Mouse (Mus musculus) stomach, embryonic 16.5 days (tissue): ENCODE measurements at regions not wholly inside any gene's neighbourhood (a gene's known extent, or its start where the extent isn't known, plus 50 kb on each side); places are given as distances from the start of the nearest gene placed in this dataset.

Source experiments
- ATAC-seq: fragments of 200-750 bp; cut with Nextera tagmentation; 2 replicates; pipeline ENCODE4 v1.8.0; 2017; ENCODE audit warnings: moderate number of reproducible peaks, moderate TSS enrichment; ENCODE audit not compliant: insufficient read depth, low FRiP score
- H3K27ac ChIP-seq: fragments of 300-500 bp; sonication (generic); 2 replicates; pipeline ENCODE4 v1.5.1; 2014; ENCODE audit warnings: low read length
- H3K27me3 ChIP-seq: fragments of 300-500 bp; sonication (generic); 2 replicates; pipeline ENCODE4 v1.6.1; 2014; ENCODE audit warnings: low read length, control low read depth, mixed read lengths; ENCODE audit not compliant: control insufficient read depth, insufficient read depth
- H3K36me3 ChIP-seq: fragments of 300-500 bp; sonication (generic); 2 replicates; pipeline ENCODE4 v1.6.1; 2014; ENCODE audit warnings: low read length; ENCODE audit not compliant: control insufficient read depth, insufficient read depth
- H3K4me1 ChIP-seq: fragments of 300-500 bp; sonication (generic); 2 replicates; pipeline ENCODE4 v1.6.1; 2014; ENCODE audit warnings: low read length, control low read depth, mixed read lengths; ENCODE audit not compliant: control insufficient read depth, insufficient read depth
- H3K4me2 ChIP-seq: fragments of 300-500 bp; sonication (generic); 2 replicates; pipeline ENCODE4 v1.6.1; 2014; ENCODE audit warnings: low read depth, low read length, mixed read lengths
- H3K4me3 ChIP-seq: fragments of 300-500 bp; sonication (generic); replicated peaks from 2 replicates; pipeline ENCODE4 v1.5.1; 2014; ENCODE audit warnings: mild to moderate bottlenecking, low read length
- H3K9ac ChIP-seq: fragments of 300-500 bp; sonication (generic); 2 replicates; pipeline ENCODE4 v1.6.1; 2014; ENCODE audit warnings: low read length
- H3K9me3 ChIP-seq: fragments of 300-500 bp; sonication (generic); replicated peaks from 2 replicates; pipeline ENCODE4 v1.6.1; 2016; ENCODE audit warnings: low read length, control low read depth; ENCODE audit not compliant: control insufficient read depth
- WGBS: fragments of 180-500 bp; shearing (Covaris S2); extraction: QIAGEN DNeasy Blood & Tissue Kit; methylation state at CpG from one replicate; pipeline ENCODE4 v1.1.7; 2014; 5-methylcytosine and 5-hydroxymethylcytosine counted together

DNA sequence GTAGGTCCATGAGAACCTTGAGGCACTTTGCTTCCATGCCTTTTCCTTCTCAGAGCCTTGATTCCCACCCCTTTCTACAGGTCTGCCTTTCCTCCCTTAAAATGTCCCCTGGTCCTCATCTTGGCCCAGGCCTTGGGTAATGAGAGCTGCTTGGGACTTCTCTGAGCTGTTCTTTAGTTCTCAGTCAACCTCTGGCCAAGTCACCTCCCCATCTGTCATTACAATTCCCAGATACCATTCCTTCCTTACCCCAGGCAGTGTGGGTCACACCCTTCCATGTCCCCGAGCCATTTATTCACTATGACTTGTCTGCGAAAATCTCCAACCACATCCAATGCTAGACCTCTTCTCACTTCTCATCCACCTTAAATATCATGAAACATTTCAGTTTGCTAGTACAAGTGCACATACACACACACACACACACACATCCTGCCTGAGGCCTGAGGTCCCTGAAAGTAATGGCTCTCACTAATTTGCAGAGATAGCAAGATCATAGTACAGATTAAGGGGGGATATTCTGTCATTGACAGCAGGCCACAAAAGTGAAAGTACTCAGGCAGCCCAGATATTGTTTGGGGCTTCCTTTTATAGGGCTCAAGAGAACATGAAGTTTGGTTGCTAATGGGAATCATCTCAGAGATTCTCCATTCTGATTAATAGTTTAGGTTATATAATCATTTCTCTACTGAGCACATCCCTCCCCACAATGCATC, 317.3 kb upstream of the Jarid2 start:
- Histone ChIP-seq H3K4me1 (peaks cover 18% of the 10 kb centered on the region), H3K36me3 (no peaks in the 10 kb centered on the region), H3K4me3 (no peak overlapping the region), H3K9me3 (no peaks in the 10 kb centered on the region), H3K27ac (no peak overlapping the region), H3K9ac (no peak overlapping the region), H3K4me2 (no peak overlapping the region), H3K27me3 (no peaks in the 10 kb centered on the region)
- ATAC-seq = no peak
- 91% methylated on average over 2 of the region's 2 CpGs for WGBS

DNA sequence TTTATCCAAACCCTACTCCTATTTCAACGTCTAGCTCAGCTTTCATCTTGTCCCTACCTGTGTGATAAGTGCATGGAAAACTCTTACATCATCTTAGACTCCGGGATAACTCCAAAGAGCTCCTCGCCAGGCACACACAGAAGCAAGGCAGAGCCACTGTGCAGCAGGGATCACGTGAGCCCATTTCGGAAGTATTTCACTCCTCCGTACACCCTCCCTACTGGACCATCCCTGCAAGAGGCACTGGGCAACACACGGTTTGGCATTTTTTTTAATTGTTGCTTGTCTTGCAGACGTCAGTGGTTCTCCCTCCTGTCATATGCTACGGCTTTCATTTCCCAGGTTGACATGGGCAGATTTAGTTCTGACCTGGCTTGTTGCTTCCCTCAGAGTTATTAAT, 316.0 kb upstream of the Jarid2 start:
- Histone ChIP-seq H3K9me3 (no peaks in the 10 kb centered on the region), H3K27ac (no peak overlapping the region), H3K36me3 (no peaks in the 10 kb centered on the region), H3K4me2 (no peak overlapping the region), H3K27me3 (no peaks in the 10 kb centered on the region), H3K4me3 (no peak overlapping the region), H3K4me1 (peaks cover 21% of the 10 kb centered on the region), H3K9ac (no peak overlapping the region)
- 47% methylated on average over 9 of the region's 9 CpGs for WGBS
- ATAC-seq = no peak

DNA sequence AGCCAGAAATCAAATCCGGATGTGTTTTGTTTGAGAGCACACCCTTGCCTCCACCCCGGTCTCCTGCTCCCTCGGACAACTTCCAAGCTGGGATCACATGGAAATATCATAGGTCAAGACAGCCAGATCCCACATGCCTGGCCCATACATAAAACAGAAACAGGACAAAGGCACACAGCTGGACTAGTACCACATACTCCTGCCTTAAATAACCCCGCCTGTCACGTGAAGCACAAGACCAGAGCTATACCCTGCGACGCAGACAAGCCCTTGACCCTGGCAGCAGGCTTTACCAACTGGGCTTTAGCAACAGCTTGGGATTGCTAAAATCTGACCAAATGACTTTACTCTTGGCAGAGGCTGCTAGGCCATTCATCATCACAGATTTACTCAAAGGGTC, 313.3 kb upstream of the Jarid2 start:
- peak; percentile 31; the same call in 1 of the 2 replicates for ATAC-seq
- Histone ChIP-seq H3K4me3 (no peak overlapping the region), H3K36me3 (no peaks in the 10 kb centered on the region), H3K9ac (no peak overlapping the region), H3K4me1 (peaks cover 19% of the 10 kb centered on the region), H3K4me2 (no peak overlapping the region), H3K27ac (peak overlapping the region; percentile 26; the same call in 1 of the 2 replicates), H3K27me3 (no peaks in the 10 kb centered on the region), H3K9me3 (peaks cover 4% of the 10 kb centered on the region; the same call in 1 of the 2 replicates)
- WGBS = 44% methylated on average over 7 of the region's 7 CpGs

DNA sequence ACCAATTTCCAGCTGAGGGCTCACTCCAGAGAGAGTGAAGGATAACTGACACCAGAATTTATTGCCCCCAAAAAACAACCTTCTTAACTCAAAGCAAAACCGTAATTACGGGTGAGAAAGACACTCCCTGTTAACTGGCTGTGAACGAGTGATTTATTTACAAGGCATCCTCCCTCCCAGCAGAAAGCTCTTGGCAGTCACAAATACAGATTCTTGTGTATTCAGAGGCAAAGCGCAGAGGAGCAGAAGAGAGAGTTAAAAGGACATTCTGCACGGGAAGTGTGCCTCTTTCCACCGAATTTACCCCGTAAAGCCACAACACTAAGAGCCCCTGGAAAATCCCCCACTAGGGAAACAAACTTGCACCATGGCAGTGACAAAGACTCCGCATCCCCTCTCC, 312.3 kb upstream of the Jarid2 start:
- no peak for ATAC-seq
- Histone ChIP-seq H3K9me3 (peaks cover 4% of the 10 kb centered on the region; the same call in 1 of the 2 replicates), H3K27ac (no peak overlapping the region), H3K4me2 (peak overlapping the region; percentile 11; the same call in 1 of the 2 replicates), H3K27me3 (no peaks in the 10 kb centered on the region), H3K4me3 (no peak overlapping the region), H3K36me3 (no peaks in the 10 kb centered on the region), H3K9ac (no peak overlapping the region), H3K4me1 (peaks cover 19% of the 10 kb centered on the region)
- 13% methylated on average over 8 of the region's 8 CpGs for WGBS

DNA sequence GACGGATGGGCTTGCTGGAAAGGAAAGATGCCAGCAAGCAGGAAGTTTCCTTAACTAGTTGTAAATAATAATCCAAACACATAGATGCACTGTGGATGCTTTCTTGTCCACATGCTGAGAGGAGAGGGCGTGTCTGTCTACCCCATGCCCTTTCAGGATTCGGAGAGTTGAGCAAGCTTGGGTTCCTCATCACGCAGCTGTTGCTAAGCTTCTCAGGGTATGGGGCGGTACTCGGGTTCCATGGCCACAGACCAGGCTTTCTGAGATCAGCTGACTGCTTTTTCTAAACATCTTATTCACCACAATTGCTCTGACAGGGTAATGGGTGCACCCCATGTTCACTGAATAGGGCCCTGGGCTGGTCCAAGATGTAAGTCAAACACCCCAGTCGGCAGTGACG, 310.2 kb upstream of the Jarid2 start:
- H3K9ac ChIP-seq = no peak overlapping the region
- no peak overlapping the region for H3K4me3 ChIP-seq
- H3K4me2 ChIP-seq = no peak overlapping the region; the same call in 1 of the 2 replicates
- H3K27me3 ChIP-seq = no peaks in the 10 kb centered on the region
- H3K4me1 ChIP-seq = peaks cover 19% of the 10 kb centered on the region
- 78% methylated on average over 8 of the region's 8 CpGs for WGBS
- no peaks in the 10 kb centered on the region for H3K36me3 ChIP-seq
- H3K9me3 ChIP-seq = peaks cover 4% of the 10 kb centered on the region; the same call in 1 of the 2 replicates
- ATAC-seq = no peak
- peak overlapping the region; percentile 44; the same call in 1 of the 2 replicates for H3K27ac ChIP-seq

DNA sequence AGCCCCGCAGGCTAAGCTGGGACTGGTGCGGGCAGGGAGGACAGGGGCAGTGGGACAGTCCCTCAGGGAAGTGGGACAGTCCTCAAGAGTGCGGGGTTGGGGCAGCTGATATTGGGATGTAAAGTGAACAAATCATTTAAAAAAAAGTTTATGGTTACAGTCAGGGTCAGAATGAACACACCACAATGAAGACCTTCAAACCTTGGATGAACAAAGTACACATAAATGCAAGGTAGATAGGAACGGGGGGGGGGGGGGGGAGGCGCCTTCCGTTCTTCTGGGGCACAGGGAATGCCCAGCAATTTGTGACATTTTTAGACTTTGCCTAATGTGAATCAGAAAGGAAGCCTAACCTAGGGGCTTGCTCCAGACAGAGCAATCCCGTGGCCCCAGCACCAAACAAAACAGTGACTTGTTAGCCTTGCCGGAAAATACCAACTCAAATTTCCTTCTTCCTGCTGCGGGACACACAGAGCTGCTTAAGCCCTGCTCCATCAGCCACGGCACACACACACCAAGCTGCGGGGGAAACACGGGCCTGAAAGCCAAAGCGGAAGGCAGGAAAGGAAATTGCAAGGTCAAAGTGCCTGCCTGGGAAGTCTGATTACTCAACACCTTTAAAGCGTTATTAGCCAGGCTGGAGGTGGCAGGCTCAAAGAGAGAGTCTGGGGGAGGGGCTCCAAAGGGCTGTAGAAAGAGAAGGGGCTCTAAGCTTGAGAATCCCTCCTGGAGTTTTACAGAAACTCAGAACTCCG, 309.6 kb upstream of the Jarid2 start:
- Histone ChIP-seq H3K4me2 (peak overlapping the region; percentile 45), H3K27me3 (no peaks in the 10 kb centered on the region), H3K4me1 (peaks cover 19% of the 10 kb centered on the region), H3K9ac (peak overlapping the region; percentile 31; the same call in 1 of the 2 replicates), H3K27ac (peak overlapping the region; percentile 55), H3K4me3 (0 out of 2 replicates have a peak overlapping the region, but pooled peaks have one; percentile 6), H3K9me3 (peaks cover 4% of the 10 kb centered on the region; the same call in 1 of the 2 replicates), H3K36me3 (no peaks in the 10 kb centered on the region)
- 25% methylated on average over 14 of the region's 15 CpGs for WGBS
- peak; percentile 66 for ATAC-seq

DNA sequence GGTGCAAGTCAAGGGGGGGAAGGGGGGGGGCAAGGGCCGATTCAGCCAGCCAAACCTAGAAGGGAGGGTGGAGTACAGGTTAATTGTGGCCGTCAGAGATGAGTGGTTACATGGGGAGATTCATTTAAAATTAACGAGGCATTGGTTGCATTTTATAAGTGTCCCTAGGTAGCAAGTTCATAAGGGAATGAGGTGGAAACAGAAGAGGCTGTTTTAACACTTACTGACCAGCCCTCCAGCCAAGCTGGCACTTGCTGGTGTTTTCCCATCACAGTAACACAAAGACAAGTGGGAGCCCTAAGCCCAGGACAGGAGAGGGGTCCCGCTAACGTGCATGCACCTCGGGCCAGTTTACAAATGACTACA, 309.1 kb upstream of the Jarid2 start:
- Histone ChIP-seq H3K27me3 (no peaks in the 10 kb centered on the region), H3K4me2 (peak overlapping the region; percentile 45), H3K36me3 (no peaks in the 10 kb centered on the region), H3K9ac (peak overlapping the region; percentile 31; the same call in 1 of the 2 replicates), H3K4me3 (no peak overlapping the region), H3K9me3 (peaks cover 4% of the 10 kb centered on the region; the same call in 1 of the 2 replicates), H3K4me1 (peaks cover 19% of the 10 kb centered on the region), H3K27ac (peak overlapping the region; percentile 55; the same call in 1 of the 2 replicates)
- 31% methylated on average over 6 of the region's 6 CpGs for WGBS
- ATAC-seq = no peak

DNA sequence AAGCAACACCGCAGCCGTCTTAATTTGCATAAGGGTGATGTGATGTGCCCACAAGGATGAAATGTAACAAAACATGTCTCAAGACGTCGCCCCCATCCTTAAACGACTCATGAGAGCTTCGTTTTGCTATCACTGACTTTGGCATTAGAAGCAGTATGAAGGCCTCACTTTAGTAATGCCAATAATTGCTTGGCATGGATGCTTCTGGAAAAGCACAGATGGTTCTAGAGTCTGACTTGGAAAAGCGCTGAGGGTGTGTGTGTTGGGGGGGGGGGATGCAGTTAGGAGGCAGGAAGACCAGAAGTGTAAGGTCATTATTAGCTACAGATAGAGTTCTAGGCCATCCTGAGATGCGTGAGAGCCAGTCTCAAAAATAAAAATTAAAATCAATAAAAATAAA, 308.3 kb upstream of the Jarid2 start:
- Histone ChIP-seq H3K9me3 (peaks cover 4% of the 10 kb centered on the region; the same call in 1 of the 2 replicates), H3K4me2 (no peak overlapping the region), H3K27ac (no peak overlapping the region), H3K36me3 (no peaks in the 10 kb centered on the region), H3K27me3 (no peaks in the 10 kb centered on the region), H3K4me1 (peaks cover 14% of the 10 kb centered on the region), H3K4me3 (no peak overlapping the region), H3K9ac (no peak overlapping the region)
- ATAC-seq = no peak
- 95% methylated on average over 8 of the region's 8 CpGs for WGBS

DNA sequence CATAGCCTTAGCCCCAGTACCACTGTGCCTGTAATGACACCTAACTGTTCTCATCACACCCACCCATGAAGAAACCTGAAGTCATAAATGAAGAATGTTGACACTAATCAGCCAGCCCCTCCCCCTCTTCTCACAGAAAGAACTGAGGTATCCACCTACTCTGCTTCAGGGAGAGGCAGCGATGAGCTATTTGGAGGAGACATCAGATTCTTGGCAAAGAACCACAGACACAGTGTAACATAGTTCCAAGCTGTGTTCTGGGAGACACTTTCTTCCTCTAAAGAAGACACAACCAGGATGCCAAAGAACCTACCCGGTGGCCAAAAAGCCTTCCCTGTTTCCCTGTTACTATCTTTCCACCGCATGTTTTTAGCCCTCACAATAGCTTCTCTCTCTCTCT, 307.8 kb upstream of the Jarid2 start:
- no peak overlapping the region for H3K4me2 ChIP-seq
- peaks cover 4% of the 10 kb centered on the region; the same call in 1 of the 2 replicates for H3K9me3 ChIP-seq
- H3K9ac ChIP-seq = no peak overlapping the region
- whole genome bisulfite sequencing = 75% methylated on average over 3 of the region's 3 CpGs
- H3K27ac ChIP-seq = no peak overlapping the region
- peaks cover 12% of the 10 kb centered on the region for H3K4me1 ChIP-seq
- H3K27me3 ChIP-seq = no peaks in the 10 kb centered on the region
- no peak for ATAC-seq
- no peaks in the 10 kb centered on the region for H3K36me3 ChIP-seq
- no peak overlapping the region for H3K4me3 ChIP-seq
